51 mouse cellular contexts compared by ENCODE assay signal in genomic region chr19:11633732-11634131, GRCm38 (mm10). TPM values are rescaled to one million over a fixed set of nuclear protein-coding genes. Genes with fewer than 3 reads are reported as not detected.
"Had no signal": no experiment of that assay in that cellular context is flagged by ENCODE, and none has a peak within 500 bp of the region (broad histone marks: within the 10 kb centered on the region; RNA-seq: fewer than 3 reads in every experiment).

No protein-coding gene starts in this region.

- H3K36me3 ChIP-seq: heart, embryonic 12.5 days; heart, embryonic 13.5 days; heart, embryonic 15.5 days; hindbrain, embryonic 10.5 days; hindbrain, embryonic 12.5 days; hindbrain, embryonic 13.5 days; hindbrain, embryonic 15.5 days; intestine, embryonic 15.5 days; kidney, embryonic 15.5 days had no signal

- H3K4me1 ChIP-seq: heart, embryonic 12.5 days; heart, embryonic 13.5 days; heart, embryonic 15.5 days; hindbrain, embryonic 10.5 days; hindbrain, embryonic 12.5 days; hindbrain, embryonic 13.5 days; hindbrain, embryonic 15.5 days; intestine, embryonic 15.5 days; kidney, embryonic 15.5 days had no signal

- H3K4me3 ChIP-seq: heart, embryonic 12.5 days; heart, embryonic 13.5 days; heart, embryonic 15.5 days; hindbrain, embryonic 10.5 days; hindbrain, embryonic 12.5 days; hindbrain, embryonic 13.5 days; hindbrain, embryonic 15.5 days; intestine, embryonic 15.5 days; kidney, embryonic 15.5 days; layer of hippocampus, adult 2 months; left cerebral cortex, adult 2 months had no signal

- H3K27me3 ChIP-seq: heart, embryonic 12.5 days; heart, embryonic 13.5 days; heart, embryonic 15.5 days; hindbrain, embryonic 12.5 days; hindbrain, embryonic 13.5 days; hindbrain, embryonic 15.5 days; intestine, embryonic 15.5 days; kidney, embryonic 15.5 days had no signal

- DNase-seq: heart, postnatal 10 days; heart, postnatal 14 days; heart, postnatal 36 days; heart, postnatal 4 days; kidney, adult 11 months; kidney, adult 18-20 months; kidney, adult 2 months; kidney, adult 8-10 months; kidney, adult 9 months; kidney, postnatal 10 days; kidney, postnatal 14 days; kidney, postnatal 25 days; kidney, postnatal 36 days; kidney, postnatal 4 days; layer of hippocampus, adult 9-11 months; layer of hippocampus, postnatal 36 days had no signal

- H3K9me3 ChIP-seq: heart, embryonic 12.5 days; heart, embryonic 13.5 days; heart, embryonic 15.5 days; hindbrain, embryonic 10.5 days; hindbrain, embryonic 12.5 days; hindbrain, embryonic 13.5 days; hindbrain, embryonic 15.5 days; intestine, embryonic 15.5 days; kidney, embryonic 15.5 days had no signal

- H3K27ac ChIP-seq: heart, embryonic 13.5 days; heart, embryonic 15.5 days; hindbrain, embryonic 10.5 days; hindbrain, embryonic 12.5 days; hindbrain, embryonic 13.5 days; hindbrain, embryonic 14.5 days; hindbrain, embryonic 15.5 days; hindbrain, postnatal 0 days; intestine, embryonic 15.5 days; kidney, embryonic 15.5 days; kidney, postnatal 0 days; layer of hippocampus, adult 2 months; left cerebral cortex, adult 2 months had no signal

- H3K9ac ChIP-seq: heart, embryonic 12.5 days; heart, embryonic 13.5 days; heart, embryonic 15.5 days; hindbrain, embryonic 12.5 days; hindbrain, embryonic 13.5 days; hindbrain, embryonic 14.5 days; hindbrain, embryonic 15.5 days; intestine, embryonic 15.5 days; kidney, embryonic 15.5 days had no signal

RNA-seq across cellular contexts. Expression of gene Ms4a3, which starts 6.9 kb away (rescaled TPM):
- total RNA-seq: heart, postnatal 10 days; heart, postnatal 14 days; heart, postnatal 25 days; heart, postnatal 36 days; heart, postnatal 4 days; hindbrain, postnatal 0 days; layer of hippocampus, adult 18-20 months; layer of hippocampus, adult 2 months; layer of hippocampus, postnatal 10 days; layer of hippocampus, postnatal 14 days; layer of hippocampus, postnatal 25 days; layer of hippocampus, postnatal 36 days; left cerebral cortex, adult 18-20 months; left cerebral cortex, adult 2 months; left cerebral cortex, adult 8-10 months had no signal
- polyA plus RNA-seq: heart, embryonic 14.5 days; heart, embryonic 15.5 days; heart, postnatal 0 days; hindbrain, embryonic 10.5 days; hindbrain, embryonic 11.5 days; hindbrain, embryonic 12.5 days; hindbrain, embryonic 13.5 days; hindbrain, embryonic 14.5 days; hindbrain, embryonic 15.5 days; hindbrain, embryonic 16.5 days; hindbrain, postnatal 0 days; inflammation-experienced regulatory T-cells, adult 6 months; intestine, embryonic 14.5 days; intestine, postnatal 0 days; kidney, adult 2 months; kidney, embryonic 14.5 days; kidney, embryonic 16.5 days; kidney, postnatal 0 days; large intestine, adult 2 months had no signal

RNA-seq across cellular contexts. Expression of gene Ms4a2, which starts 10.2 kb away (rescaled TPM):
- total RNA-seq: heart, postnatal 14 days; heart, postnatal 36 days; hindbrain, postnatal 0 days; layer of hippocampus, adult 18-20 months; layer of hippocampus, adult 8-10 months; layer of hippocampus, postnatal 10 days; layer of hippocampus, postnatal 14 days; layer of hippocampus, postnatal 25 days; layer of hippocampus, postnatal 36 days; left cerebral cortex, adult 18-20 months; left cerebral cortex, adult 2 months had no signal
- polyA plus RNA-seq: heart, embryonic 12.5 days; heart, embryonic 13.5 days; heart, embryonic 14.5 days; heart, embryonic 15.5 days; hindbrain, embryonic 10.5 days; hindbrain, embryonic 11.5 days; hindbrain, embryonic 12.5 days; hindbrain, embryonic 14.5 days; large intestine, adult 2 months had no signal

RNA-seq across cellular contexts. Expression of gene Oosp2, which starts 26.6 kb away (rescaled TPM):
- total RNA-seq: heart, postnatal 10 days; heart, postnatal 14 days; heart, postnatal 25 days; heart, postnatal 36 days; heart, postnatal 4 days; hindbrain, postnatal 0 days; layer of hippocampus, adult 18-20 months; layer of hippocampus, adult 2 months; layer of hippocampus, adult 8-10 months; layer of hippocampus, postnatal 10 days; layer of hippocampus, postnatal 14 days; layer of hippocampus, postnatal 25 days; layer of hippocampus, postnatal 36 days; left cerebral cortex, adult 18-20 months; left cerebral cortex, adult 2 months; left cerebral cortex, adult 8-10 months had no signal
- polyA plus RNA-seq: heart, embryonic 11.5 days; heart, embryonic 12.5 days; heart, embryonic 13.5 days; heart, embryonic 14.5 days; heart, embryonic 15.5 days; heart, embryonic 16.5 days; heart, postnatal 0 days; hindbrain, embryonic 10.5 days; hindbrain, embryonic 11.5 days; hindbrain, embryonic 12.5 days; hindbrain, embryonic 13.5 days; hindbrain, embryonic 14.5 days; hindbrain, embryonic 15.5 days; hindbrain, embryonic 16.5 days; hindbrain, postnatal 0 days; inflammation-experienced regulatory T-cells, adult 6 months; intestine, embryonic 14.5 days; intestine, embryonic 15.5 days; intestine, embryonic 16.5 days; intestine, postnatal 0 days; kidney, adult 2 months; kidney, embryonic 14.5 days; kidney, embryonic 15.5 days; kidney, embryonic 16.5 days; kidney, postnatal 0 days; large intestine, adult 2 months had no signal

RNA-seq across cellular contexts. Expression of gene Oosp1, which starts 57.2 kb away (rescaled TPM):
- total RNA-seq: heart, postnatal 10 days; heart, postnatal 14 days; heart, postnatal 25 days; heart, postnatal 36 days; heart, postnatal 4 days; hindbrain, postnatal 0 days; layer of hippocampus, adult 18-20 months; layer of hippocampus, adult 2 months; layer of hippocampus, adult 8-10 months; layer of hippocampus, postnatal 10 days; layer of hippocampus, postnatal 14 days; layer of hippocampus, postnatal 25 days; layer of hippocampus, postnatal 36 days; left cerebral cortex, adult 18-20 months; left cerebral cortex, adult 2 months; left cerebral cortex, adult 8-10 months had no signal
- polyA plus RNA-seq: heart, embryonic 11.5 days; heart, embryonic 12.5 days; heart, embryonic 13.5 days; heart, embryonic 14.5 days; heart, embryonic 15.5 days; heart, embryonic 16.5 days; heart, postnatal 0 days; hindbrain, embryonic 10.5 days; hindbrain, embryonic 11.5 days; hindbrain, embryonic 12.5 days; hindbrain, embryonic 13.5 days; hindbrain, embryonic 14.5 days; hindbrain, embryonic 15.5 days; hindbrain, embryonic 16.5 days; hindbrain, postnatal 0 days; inflammation-experienced regulatory T-cells, adult 6 months; intestine, embryonic 14.5 days; intestine, embryonic 15.5 days; intestine, embryonic 16.5 days; intestine, postnatal 0 days; kidney, adult 2 months; kidney, embryonic 14.5 days; kidney, embryonic 15.5 days; kidney, embryonic 16.5 days; kidney, postnatal 0 days; large intestine, adult 2 months had no signal
